Mouse (Mus musculus) erythroblast, embryonic 14.5 days (primary cell): ENCODE data around the gene Arhgap45.

Source experiments
- GATA1 ChIP-seq: IDR thresholded peaks from 2 replicates; pipeline ENCODE4 v1.6.1; 2012; ENCODE audit warnings: low read length, inconsistent platforms, mixed read lengths
- TAL1 ChIP-seq: IDR thresholded peaks from 3 replicates; pipeline ENCODE4 v1.6.1; 2012; ENCODE audit warnings: low read length, inconsistent platforms, mixed read lengths

- TF ChIP-seq GATA1 (no peak), TAL1 (no peak)
Measured at GRCm38 (mm10) chr10:80071516-80071900, 55.1 kb downstream of the Arhgap45 start.
